Mouse (Mus musculus) layer of hippocampus, adult 18-20 months (tissue): ENCODE measurements around the gene Dvl3. TPM values are rescaled to one million over a fixed set of nuclear protein-coding genes. Genes with fewer than 3 reads are reported as not detected.
"Not testable (repeated sequence)": the region's sequence is repeated elsewhere in the genome, so short reads cannot be mapped to it uniquely, and the experiment has no call there.

Source experiments
- DNase-seq, 2 experiments: peaks; one replicate each; pipeline ENCODE4 v3.0.0; 2022; ENCODE audit warnings: low spot score in 2 of 2
- long read RNA-seq: library from polyadenylated mRNA; stranded (forward); transcript quantifications from one replicate; pipeline ENCODE4 v2.0.0, GENCODE M21; 2021
- total RNA-seq, 2 experiments: library from RNA; stranded (reverse); gene quantifications; 2 replicates each; pipeline ENCODE4 v1.2.3; 2021

Dvl3 gene
- total RNA-seq: 10 to 100 TPM; 51.9 to 55.7 TPM
- long read RNA-seq, transcript Dvl3-201 (15 exons, 2,519 nt): major isoform, 22 of 31 reads
- long read RNA-seq, partial matches to known transcripts: 4 of 31 reads
- long read RNA-seq, other reads (novel, unspliced or antisense): 4 of 31 reads

DNA sequence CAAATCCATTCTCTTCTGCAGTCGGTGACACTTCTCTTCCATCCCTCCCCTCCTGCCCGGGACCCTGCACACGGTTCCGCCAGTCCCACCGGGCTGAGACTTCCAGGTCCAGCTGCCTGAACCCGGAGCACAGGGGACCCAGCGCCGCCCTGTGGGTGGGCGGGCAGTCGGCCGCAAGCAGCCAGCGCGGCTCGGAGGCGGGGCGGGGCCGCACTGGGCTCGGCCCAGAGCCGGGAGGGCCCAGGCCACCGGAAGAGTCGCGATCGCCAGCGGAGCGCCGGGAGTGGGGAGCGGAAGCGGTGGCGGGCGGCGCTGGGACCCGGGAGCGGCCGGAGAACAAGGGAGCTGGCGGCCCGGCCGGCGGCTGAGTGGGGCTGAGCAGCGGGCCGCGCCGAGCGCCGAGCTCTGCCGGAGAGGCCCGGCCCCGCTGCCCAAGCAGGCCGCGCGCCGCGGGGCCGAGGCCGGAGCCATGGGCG, at the start of gene Dvl3:
Gene Dvl3 (plus strand): TSS at position 257 of the 476 bp plus-strand sequence.
- DNase-seq: peak; percentile 83 to 86

DNA sequence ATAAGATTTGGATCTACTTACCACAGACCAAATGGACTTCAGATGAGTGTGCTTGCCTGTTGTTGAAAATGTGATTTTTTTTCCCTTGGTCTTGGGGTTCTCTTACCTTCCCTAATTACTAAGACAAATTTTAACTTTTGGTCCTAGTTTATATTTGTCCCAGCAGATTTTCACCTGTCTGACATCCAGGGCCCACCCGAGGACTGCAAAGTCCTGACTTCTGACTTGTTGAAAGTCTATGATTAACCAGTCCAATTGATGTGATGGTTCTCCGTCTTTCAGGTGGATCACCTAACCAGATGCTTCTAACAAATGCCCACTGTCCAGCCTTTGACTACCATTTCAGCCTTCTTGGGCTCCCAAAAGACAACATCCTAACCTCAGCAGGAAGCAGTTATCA, 45.8 kb upstream of the Dvl3 start:
- DNase-seq: no peak

DNA sequence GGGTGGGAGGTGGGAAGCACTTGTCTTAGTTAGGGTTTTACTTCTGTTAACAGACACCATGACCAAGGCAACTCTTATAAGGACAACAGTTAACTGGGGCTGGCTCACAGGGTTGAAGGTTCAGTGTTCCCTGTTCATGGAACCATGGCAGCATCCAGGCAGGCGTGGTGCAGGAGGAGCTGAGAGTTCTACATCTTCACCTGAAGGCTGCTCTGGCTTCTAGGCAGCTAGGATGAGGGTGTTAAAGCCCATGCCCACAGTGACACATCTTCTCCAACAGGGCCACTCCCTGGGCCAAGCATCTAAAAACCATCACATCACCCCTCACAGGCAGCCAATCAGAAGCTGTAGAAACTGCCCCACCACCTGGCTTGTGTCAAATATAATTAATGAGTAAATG, 45.1 kb upstream of the Dvl3 start:
- DNase-seq: no peak

DNA sequence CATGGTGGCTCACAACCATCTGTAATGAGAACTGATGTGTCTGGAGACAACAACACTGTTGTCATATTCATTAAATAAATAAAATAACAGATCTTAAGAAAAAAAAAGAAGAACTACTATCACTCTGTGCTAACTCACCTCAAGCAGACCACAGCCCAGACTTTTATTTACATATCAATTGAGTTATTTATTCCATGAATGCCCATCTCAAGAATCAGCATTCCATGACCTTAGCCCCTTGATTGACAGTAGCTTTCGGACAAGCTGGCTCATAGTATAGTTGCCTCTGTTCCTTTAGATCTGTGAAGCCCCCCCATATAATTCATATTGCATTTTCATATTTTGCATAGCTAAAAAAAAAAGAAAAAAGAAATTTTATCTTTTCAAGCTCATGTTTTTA, 43.0 kb upstream of the Dvl3 start:
- DNase-seq: no peak

DNA sequence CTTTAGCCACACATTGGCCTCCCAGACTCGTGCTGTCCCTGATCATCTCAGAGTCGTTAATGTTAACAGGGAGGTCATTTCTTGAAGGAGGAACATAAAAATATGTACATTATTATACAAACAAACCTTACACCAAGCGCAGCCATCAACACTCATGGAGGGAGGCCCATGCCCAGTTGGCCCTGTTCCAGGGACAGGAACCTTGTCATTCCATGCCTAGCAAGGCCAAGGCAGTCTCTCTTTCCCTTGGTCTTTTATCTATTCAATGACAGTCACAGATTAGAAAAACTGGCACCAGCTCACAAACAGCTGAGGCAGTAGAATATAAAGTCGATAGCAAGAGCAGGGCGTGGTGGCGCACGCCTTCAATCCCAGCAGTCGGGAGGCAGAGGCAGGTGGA, 42.6 kb upstream of the Dvl3 start:
- no peak for DNase-seq

DNA sequence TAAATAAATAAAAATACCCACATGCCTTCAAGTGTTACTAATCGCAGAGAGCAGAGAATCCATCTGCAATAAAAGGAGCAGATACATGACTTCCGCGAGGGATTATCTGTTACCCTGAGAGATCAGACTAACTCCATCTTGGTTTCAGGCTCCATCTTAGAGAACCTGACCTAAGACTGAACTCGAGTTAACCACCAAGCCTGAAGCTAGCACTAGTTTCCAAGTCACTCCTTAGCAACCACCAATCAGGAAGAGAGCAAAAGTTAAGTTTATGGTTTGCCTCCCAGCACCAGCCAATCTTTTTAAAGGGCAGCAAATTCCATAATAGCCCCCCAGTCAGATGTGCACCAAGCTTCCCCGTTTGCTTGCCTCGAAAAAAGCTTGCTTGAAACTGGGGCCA, 42.0 kb upstream of the Dvl3 start:
- DNase-seq: no peak

DNA sequence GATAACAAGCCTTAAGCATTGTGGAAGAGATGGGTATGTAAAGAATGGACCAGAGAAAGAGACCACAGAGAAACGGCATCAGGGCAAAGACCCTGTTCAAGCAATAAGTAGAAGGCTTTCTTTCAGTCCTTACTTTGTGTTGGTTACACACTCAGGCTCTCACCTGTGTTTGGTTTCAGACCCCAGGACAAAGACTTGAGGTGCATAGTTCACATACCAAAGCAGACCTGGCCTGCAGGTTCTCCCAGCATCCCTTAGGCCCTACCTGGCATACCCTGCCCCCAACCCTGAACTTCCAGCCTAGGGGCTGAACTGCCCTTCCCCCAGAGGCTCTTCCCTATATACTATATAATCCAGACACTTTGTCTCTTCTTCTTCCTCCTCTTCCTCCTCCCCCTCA, 41.4 kb upstream of the Dvl3 start:
- no peak for DNase-seq

DNA sequence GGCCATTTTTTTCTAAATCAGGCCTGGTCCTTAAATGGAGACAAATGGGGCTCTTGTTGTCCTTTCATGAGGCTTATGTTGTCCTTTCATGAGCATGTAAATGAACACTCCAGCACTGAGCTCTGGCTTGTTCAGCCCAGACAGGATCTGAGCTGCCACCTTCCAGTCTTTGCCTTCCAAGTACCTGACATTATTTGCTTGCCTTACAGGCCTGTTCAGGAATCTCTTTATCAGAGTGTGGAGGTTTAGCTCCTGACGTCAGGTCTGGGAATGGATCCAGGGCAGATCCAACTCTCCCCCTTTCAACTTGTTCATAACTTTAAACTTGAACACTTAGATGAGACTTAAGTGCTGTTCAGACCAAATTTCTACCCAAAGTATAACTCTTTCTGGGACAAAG, 39.9 kb upstream of the Dvl3 start:
- no peak for DNase-seq

DNA sequence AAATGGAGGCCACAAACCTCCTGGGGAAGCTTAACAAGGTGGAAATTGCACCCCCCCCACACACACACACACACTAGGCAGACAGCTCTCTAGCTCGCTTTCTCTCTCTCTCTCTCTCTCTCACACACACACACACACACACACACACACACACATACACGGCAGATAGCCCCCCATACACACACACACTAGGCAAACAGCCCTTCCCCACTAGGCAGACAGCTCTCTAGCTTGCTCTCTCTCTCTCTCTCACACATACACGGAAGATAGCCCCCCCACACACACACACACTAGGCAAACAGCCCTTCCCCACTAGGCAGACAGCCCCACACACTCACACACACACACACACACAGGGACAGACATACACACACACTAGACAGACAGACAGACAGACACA, 39.5 kb upstream of the Dvl3 start:
- DNase-seq: no peak

DNA sequence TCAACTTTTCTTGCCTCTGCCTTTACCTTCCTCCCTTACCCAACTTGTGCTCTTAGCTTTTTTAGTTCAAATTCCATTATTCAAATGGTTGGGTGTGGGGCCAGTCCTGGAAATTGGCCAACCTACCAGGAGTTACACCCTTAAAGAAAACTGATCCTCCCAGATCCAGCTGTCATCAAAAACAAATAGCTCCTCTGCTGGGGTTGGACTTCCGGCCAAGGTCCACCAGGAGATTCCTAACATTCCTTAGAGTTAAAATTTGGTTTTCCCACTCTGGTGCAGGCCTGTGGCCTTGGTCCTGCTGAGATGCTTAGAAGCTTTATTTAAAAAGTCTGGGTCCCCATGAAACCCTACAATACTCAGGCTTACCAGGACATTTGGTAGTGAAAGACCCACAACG, 38.3 kb upstream of the Dvl3 start:
- no peak for DNase-seq

DNA sequence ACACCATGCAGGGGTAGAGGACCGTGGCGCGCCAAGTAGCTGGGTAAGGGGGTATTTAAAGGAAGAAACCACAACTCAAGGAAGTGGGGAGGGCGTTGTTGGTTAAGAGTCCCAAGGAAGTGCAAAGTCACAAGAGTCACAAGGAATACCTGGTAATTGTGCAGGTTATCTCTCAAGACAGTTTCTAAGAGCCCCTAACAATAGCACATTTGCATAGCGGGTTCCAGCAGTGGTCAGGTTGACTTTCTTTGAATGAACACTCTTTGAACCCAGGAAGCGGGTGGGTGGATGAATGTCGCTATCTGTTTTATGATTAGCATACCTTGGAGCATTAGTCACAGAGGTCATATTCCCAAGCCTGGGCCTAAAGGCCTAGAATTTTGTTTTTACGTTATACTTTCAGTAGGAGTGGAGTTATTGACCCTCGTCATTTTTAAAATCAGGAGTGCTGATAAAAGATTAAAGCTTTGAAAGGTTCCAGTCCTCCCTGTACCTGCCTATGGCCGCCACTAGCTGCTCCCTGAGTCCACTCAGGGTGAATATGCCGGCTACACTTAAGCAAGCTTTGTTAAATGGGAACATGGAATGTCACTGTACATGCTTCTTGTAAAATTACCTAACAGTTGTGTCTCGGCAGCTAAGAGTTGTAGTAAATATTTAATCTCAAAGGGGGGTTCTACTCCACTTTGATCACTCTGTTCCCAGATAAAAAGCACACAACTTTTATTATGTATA, 37.6 kb upstream of the Dvl3 start:
- not testable (repeated sequence) for DNase-seq

DNA sequence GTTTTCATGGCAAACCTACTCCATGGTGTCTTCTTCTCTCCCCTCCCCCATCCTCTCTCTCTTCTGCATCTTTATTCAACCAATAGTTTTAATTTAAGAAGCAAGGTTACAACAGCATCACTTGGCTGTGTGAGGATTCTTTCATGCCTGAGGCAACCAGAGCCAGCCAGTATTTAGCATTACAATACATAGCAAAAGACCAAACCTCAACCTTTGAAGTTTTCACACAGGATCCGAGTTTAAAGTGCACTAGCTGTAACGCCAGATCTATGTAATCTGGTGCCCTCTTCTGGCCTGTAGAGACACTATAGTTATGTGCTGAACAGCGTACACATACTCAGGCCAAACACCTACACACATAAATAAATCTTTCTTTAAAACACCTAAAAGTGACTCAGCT, 36.7 kb upstream of the Dvl3 start:
- peak in 1 of 2 experiments; percentile 59 for DNase-seq

DNA sequence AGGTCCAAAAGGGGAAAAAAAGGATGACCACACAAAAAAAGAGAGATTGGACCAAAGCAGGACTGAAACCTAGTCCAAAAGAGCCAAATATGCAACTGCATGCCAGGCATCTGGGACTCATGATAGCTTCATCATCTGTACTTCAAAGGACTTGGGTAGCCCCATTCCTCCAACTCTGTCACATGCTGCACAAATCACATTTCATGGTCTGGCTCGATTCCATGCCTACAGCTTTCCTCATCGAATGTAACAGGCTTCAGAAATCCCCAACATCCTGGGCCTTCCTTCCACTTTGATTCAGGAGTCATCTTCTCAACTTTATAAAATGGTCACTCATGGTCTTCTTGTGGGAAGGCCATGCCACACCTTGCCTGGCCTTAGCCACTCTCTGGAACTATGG, 35.0 kb upstream of the Dvl3 start:
- no peak for DNase-seq

DNA sequence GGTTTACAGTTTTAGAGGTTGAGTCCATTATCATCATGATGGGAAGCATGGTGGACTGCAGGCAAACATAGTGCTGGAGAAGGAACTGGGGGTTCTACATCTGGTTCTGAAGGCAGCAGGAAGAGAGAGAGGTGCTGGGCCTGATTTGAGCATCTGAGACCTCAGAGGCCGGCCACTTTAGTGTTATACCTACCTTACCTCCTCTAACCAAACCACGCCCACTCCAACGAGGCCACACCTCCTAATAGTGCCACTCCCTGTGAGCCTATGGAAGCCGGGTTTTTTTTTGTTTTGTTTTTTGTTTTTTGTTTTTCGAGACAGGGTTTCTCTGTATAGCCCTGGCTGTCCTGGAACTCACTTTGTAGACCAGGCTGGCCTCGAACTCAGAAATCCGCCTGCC, 33.1 kb upstream of the Dvl3 start:
- not testable (repeated sequence) for DNase-seq

DNA sequence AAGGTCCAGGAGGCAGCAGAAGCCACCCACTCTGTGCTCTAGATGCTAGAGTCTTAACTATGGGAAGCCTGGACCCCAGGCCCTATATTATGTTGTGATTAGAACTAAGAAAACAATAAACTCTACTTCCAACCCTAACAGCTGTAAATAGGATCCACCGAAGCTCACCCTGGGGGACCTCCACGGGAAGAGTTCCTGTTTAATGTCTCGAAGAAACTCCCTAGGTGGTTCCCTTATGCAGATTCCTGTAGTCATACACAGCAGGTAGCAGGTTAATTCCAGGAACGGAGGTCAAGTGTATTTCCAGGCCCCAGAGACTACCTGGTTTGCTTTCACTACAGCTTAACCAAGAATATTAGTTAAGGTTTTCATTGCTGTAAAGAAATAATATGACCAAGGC, 31.7 kb upstream of the Dvl3 start:
- DNase-seq: no peak

DNA sequence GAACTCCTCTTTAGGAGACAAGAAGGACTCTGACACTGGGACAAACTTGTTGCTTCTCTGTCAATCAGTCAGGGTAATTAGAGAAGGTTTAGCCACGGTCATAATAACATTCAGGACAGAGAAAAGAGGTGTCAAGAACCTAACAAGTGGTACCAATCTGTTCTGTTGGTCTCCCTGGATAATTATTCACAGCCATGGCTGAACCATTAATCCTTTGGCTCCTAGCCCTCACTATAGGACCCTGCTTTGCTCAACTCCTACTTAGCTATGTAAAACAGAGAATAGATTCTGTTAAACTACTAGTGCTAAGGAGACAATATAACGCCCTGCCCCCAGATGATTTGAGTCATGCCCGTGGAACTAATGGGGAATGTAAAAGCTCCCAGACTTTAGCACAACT, 30.7 kb upstream of the Dvl3 start:
- DNase-seq: no peak

DNA sequence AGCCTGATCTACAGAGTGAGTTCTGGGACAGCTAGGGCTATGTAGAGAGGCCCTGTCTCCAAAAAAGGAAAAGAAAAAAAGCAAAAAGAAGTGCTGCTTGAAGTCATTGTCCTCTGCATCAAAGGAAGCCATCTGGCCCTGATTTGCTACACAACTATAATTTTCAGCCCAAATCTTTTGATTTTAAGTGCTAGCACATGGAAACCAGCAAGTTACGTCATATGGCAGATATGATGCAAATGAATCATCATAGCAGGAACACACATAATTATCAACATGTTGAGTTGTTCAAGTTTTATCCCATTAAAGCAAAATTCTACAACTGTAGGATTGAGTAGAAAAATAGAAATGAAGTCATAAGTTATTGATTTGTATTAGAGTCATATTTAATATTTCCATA, 28.6 kb upstream of the Dvl3 start:
- DNase-seq: no peak

DNA sequence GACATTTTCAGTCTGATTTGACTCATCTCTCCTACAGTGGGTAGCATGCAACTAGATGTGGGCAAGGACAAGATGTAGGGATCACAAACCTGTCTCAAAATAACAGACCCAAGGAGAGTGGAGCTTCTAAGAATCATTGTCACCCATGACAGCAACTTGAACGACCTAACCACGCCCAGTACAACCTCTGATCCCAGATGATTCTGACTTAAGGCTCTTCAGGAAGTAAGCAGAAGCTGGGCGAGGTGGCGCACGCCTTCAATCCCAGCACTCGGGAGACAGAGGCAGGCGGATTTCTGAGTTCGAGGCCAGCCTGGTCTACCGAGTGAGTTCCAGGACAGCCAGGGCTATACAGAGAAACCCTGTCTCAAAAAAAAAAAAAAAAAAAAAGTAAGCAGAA, 28.0 kb upstream of the Dvl3 start:
- not testable (repeated sequence) for DNase-seq

DNA sequence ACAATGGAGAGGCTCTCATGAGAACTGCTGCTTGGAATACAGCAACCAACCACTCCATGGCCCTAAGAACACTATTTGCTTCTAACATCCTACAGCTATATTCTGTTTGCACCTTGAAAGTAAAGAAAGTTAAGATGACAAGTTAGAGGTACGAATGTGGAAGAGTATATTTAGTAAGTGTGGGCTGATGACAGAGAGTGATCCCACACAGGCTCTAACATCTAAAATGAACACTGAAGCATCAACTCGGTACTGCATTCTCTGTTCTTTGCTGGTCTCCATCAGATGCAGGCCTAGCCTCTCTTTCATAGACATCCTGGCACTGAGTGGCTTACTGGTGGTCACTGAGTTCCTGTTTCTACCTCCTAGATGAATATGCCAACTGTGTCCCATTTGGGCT, 27.5 kb upstream of the Dvl3 start:
- DNase-seq: no peak

DNA sequence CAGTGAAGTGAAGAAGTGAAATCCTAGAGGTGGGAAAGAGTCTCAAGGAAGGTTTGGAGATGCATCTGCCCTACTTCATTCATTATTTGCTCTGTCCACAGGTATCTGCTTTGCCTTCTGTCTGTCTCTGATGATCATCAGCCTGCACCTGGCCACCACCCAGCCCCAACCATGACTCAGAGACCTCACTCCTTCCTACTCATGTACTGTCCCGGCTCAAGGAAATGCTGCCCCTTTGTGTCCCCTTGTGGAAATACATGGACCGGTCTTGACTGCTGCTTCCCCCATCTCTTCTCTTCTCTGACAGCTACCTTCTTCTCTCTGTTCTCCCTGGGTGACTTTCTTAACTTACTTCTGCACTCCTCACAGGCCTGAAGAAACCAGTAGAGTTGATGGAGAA, 26.2 kb upstream of the Dvl3 start:
- no peak for DNase-seq

DNA sequence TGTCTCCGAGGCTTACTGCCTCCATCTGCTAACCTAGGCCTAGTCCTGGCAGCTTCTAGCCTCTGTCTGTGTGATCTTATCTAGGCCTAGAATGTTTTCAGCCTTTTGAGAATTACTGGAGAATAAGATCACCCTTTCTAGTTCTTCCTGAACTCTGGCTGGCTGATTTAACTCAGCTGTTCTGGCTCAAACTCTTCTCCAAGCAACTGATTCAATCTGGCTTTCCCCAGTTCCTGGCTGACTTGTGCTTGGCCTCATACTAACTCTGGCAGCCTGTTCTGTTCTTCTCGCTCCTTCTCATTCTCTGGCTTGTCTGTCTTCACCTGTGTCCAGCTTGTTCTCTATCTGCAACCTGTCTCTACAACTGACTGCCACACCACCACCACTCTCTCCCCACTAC, 25.5 kb upstream of the Dvl3 start:
- no peak for DNase-seq

DNA sequence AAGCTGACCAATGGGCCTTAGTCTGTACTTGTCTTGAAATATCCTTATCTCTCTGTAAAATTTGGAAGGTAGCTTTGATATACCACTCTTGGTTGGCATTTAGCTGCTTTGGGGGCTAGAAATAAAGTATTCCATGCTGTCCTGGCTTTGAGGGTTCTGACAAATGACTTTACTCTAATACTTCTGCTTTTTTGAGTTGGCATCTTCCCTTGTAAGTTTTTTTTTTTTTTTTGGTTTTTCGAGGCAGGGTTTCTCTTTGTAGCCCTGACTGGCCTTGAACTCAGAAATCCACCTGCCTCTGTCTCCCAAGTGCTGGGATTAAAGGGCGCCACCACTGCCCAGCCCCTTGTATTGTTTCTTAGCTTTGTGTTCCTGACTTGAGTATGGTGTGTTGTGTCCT, 23.3 kb upstream of the Dvl3 start:
- no peak for DNase-seq
